Mouse (Mus musculus) heart, embryonic 16.5 days (tissue): Measurements from ENCODE around the gene Nsd2. TPM values are rescaled to one million over a fixed set of nuclear protein-coding genes. Genes with fewer than 3 reads are reported as not detected.
"Not testable (repeated sequence)": the region's sequence is repeated elsewhere in the genome, so short reads cannot be mapped to it uniquely, and the experiment has no call there.

Experiments used
- ATAC-seq: fragments of 200-750 bp; cut with Nextera tagmentation; replicated peaks from 2 replicates; pipeline ENCODE4 v1.8.0; 2017; ENCODE audit warnings: moderate number of reproducible peaks; ENCODE audit not compliant: insufficient read depth, low FRiP score; ENCODE audit errors: extremely low read depth
- H3K27ac ChIP-seq: fragments of 300-500 bp; sonication (generic); 2 replicates; pipeline ENCODE4 v1.5.1; 2014; ENCODE audit warnings: mild to moderate bottlenecking, low read length, control low read depth, moderate library complexity
- H3K27me3 ChIP-seq: fragments of 300-500 bp; sonication (generic); 2 replicates; pipeline ENCODE4 v1.6.1; 2014; ENCODE audit warnings: low read length, mixed read lengths; ENCODE audit not compliant: control insufficient read depth, insufficient read depth
- H3K36me3 ChIP-seq: fragments of 300-500 bp; sonication (generic); 2 replicates; pipeline ENCODE4 v1.6.1; 2014; ENCODE audit not compliant: control insufficient read depth, insufficient read depth
- H3K4me1 ChIP-seq: fragments of 300-500 bp; sonication (generic); 2 replicates; pipeline ENCODE4 v1.6.1; 2014; ENCODE audit warnings: low read length, mixed read lengths; ENCODE audit not compliant: control insufficient read depth, insufficient read depth
- H3K4me2 ChIP-seq: fragments of 300-500 bp; sonication (generic); 2 replicates; pipeline ENCODE4 v1.6.1; 2014; ENCODE audit warnings: low read depth, mild to moderate bottlenecking, control low read depth, low read length
- H3K4me3 ChIP-seq: fragments of 300-500 bp; sonication (generic); 2 replicates; pipeline ENCODE4 v1.5.1; 2014; ENCODE audit warnings: mild to moderate bottlenecking, control low read depth, low read length
- H3K9ac ChIP-seq: fragments of 300-500 bp; sonication (generic); 2 replicates; pipeline ENCODE4 v1.6.1; 2014; ENCODE audit warnings: low read length, control low read depth
- H3K9me3 ChIP-seq: fragments of 300-500 bp; sonication (generic); replicated peaks from 2 replicates; pipeline ENCODE4 v1.6.1; 2016; ENCODE audit warnings: low read length; ENCODE audit not compliant: control insufficient read depth
- WGBS: fragments of 180-500 bp; shearing (Covaris S2); extraction: QIAGEN DNeasy Blood & Tissue Kit; methylation state at CpG from one replicate; pipeline ENCODE4 v1.1.7; 2014; 5-methylcytosine and 5-hydroxymethylcytosine counted together
- polyA plus RNA-seq: library from polyadenylated mRNA; unstranded; fragments of >200 nt; fragmentation: Nextera tagmentation; extraction: Ambion mirVana; gene quantifications from 2 replicates; pipeline ENCODE4 v1.2.1, GENCODE M21; 2015

The Nsd2 gene
- polyA plus RNA-seq, 1 experiment from 2014 or later = 24.3 TPM

GRCm38 (mm10) chr5:33915031-33915430, 94.5 kb downstream of the Nsd2 start:
- H3K4me3 ChIP-seq, H3K4me1 ChIP-seq, H3K4me2 ChIP-seq, H3K9ac ChIP-seq, H3K27ac ChIP-seq, H3K9me3 ChIP-seq, H3K27me3 ChIP-seq, ATAC-seq: not testable (repeated sequence)
- peaks cover 37% of the 10 kb centered on the region for H3K36me3 ChIP-seq

- H3K4me2 ChIP-seq, H3K4me1 ChIP-seq, H3K27ac ChIP-seq, H3K9ac ChIP-seq, H3K9me3 ChIP-seq, ATAC-seq, H3K4me3 ChIP-seq, H3K27me3 ChIP-seq: not testable (repeated sequence)
- peaks cover 47% of the 10 kb centered on the region for H3K36me3 ChIP-seq
- WGBS = 94% methylated on average over 2 of the region's 2 CpGs
Observed at GRCm38 (mm10) chr5:33916616-33917015, 96.1 kb downstream of the Nsd2 start.

GRCm38 (mm10) chr5:33919466-33919865, 98.9 kb downstream of the Nsd2 start:
- no peak for ATAC-seq
- peaks cover 3% of the 10 kb centered on the region; the same call in 1 of the 2 replicates for H3K9me3 ChIP-seq
- 85% methylated on average over 1 of the region's 1 CpGs for WGBS
- no peak overlapping the region for H3K9ac ChIP-seq
- H3K4me2 ChIP-seq = no peak overlapping the region
- H3K36me3 ChIP-seq = peaks cover 38% of the 10 kb centered on the region
- no peak overlapping the region for H3K27ac ChIP-seq
- peaks cover 3% of the 10 kb centered on the region; the same call in 1 of the 2 replicates for H3K4me1 ChIP-seq
- H3K27me3 ChIP-seq = no peaks in the 10 kb centered on the region
- no peak overlapping the region for H3K4me3 ChIP-seq

DNA sequence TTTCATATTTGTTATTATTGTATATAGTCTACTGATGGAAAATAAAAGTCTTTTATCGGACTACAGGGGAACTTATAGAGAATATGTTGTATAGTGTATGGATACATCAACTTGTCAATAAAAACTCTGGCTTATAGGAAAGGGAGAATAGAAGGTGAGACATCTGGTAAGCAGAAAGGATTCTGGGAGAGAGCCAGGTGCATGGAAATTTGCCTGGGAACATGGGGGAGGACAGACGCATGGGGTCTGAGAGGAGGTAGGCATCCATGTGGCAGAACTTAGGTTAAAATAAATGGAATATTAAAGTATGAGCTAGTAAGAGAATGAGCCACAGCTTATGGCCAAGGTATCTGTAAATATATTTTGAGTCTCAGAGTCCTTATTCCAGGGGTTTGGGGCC, 99.5 kb downstream of the Nsd2 start:
- peaks cover 3% of the 10 kb centered on the region; the same call in 1 of the 2 replicates for H3K4me1 ChIP-seq
- 96% methylated on average over 2 of the region's 2 CpGs for WGBS
- H3K4me3 ChIP-seq = no peak overlapping the region
- no peak overlapping the region for H3K9ac ChIP-seq
- H3K27me3 ChIP-seq = no peaks in the 10 kb centered on the region
- peaks cover 38% of the 10 kb centered on the region for H3K36me3 ChIP-seq
- no peak for ATAC-seq
- peaks cover 3% of the 10 kb centered on the region; the same call in 1 of the 2 replicates for H3K9me3 ChIP-seq
- H3K27ac ChIP-seq = no peak overlapping the region
- no peak overlapping the region for H3K4me2 ChIP-seq

GRCm38 (mm10) chr5:33920924-33921323, 100.4 kb downstream of the Nsd2 start:
- ATAC-seq = 0 out of 2 replicates have a peak, but pooled peaks have one; percentile 14
- no peak overlapping the region for H3K4me3 ChIP-seq
- no peaks in the 10 kb centered on the region for H3K27me3 ChIP-seq
- peaks cover 3% of the 10 kb centered on the region; the same call in 1 of the 2 replicates for H3K4me1 ChIP-seq
- 36% methylated on average over 4 of the region's 4 CpGs for WGBS
- no peak overlapping the region for H3K4me2 ChIP-seq
- H3K9me3 ChIP-seq = peaks cover under 1% of the 10 kb centered on the region; the same call in 1 of the 2 replicates
- 0 out of 2 replicates have a peak overlapping the region, but pooled peaks have one; percentile 25 for H3K27ac ChIP-seq
- no peak overlapping the region for H3K9ac ChIP-seq
- H3K36me3 ChIP-seq = peaks cover 33% of the 10 kb centered on the region

GRCm38 (mm10) chr5:33921486-33922235, 101.1 kb downstream of the Nsd2 start:
- Histone ChIP-seq H3K4me2 (no peak overlapping the region), H3K4me3 (no peak overlapping the region), H3K9me3 (0 out of 2 replicates have a peak, but pooled peaks cover 3% of the 10 kb centered on the region), H3K27ac (no peak overlapping the region), H3K36me3 (peaks cover 31% of the 10 kb centered on the region), H3K9ac (no peak overlapping the region), H3K27me3 (no peaks in the 10 kb centered on the region), H3K4me1 (peaks cover 3% of the 10 kb centered on the region; the same call in 1 of the 2 replicates)
- 80% methylated on average over 7 of the region's 7 CpGs for WGBS
- ATAC-seq = no peak

DNA sequence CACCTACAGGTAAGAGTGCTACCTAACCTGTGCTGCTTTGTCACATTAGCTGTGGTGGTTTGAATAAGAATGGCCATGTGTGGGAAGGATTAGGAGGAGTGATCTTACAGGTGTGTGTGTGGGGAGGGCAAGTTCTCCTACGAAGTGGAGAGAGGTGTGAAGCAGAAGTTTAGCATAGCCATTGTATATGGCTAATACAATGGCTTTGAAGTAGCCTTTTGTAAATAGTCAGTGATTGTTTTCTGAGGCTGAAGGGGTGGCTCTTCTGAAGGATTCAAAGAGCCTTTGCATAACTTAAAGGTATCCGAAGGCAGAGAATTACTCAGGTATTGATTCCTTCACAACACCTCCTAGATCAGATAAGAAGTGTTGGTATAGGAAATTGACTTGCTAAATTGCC, 102.0 kb downstream of the Nsd2 start:
- Histone ChIP-seq H3K4me3 (no peak overlapping the region), H3K36me3 (peaks cover 31% of the 10 kb centered on the region), H3K9ac (no peak overlapping the region), H3K27ac (no peak overlapping the region), H3K27me3 (no peaks in the 10 kb centered on the region), H3K4me1 (peaks cover 3% of the 10 kb centered on the region; the same call in 1 of the 2 replicates), H3K9me3 (0 out of 2 replicates have a peak, but pooled peaks cover 3% of the 10 kb centered on the region), H3K4me2 (no peak overlapping the region)
- no peak for ATAC-seq
- 62% methylated on average over 2 of the region's 2 CpGs for WGBS

DNA sequence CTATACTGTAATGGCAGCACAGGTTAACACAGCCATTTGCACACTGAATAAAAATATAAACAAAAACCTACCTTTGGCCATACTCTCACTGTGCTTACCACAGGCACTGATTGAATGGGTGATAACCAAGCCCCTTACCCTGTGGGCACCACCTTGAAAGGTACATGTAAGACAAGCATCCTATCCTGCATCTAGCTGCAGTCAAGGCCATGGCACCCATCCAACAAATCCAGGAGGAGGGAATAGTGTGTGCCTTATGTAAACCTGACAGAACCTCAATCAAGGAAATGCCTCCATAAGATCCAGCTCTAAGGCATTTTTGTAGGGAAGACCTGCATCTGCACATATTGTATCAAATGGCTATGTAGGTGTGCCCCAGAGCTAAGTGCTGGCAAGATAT, 105.6 kb downstream of the Nsd2 start:
- H3K4me1 ChIP-seq = peaks cover 1% of the 10 kb centered on the region; the same call in 1 of the 2 replicates
- H3K27ac ChIP-seq = no peak overlapping the region
- ATAC-seq = no peak
- H3K27me3 ChIP-seq = no peaks in the 10 kb centered on the region
- no peak overlapping the region for H3K9ac ChIP-seq
- H3K4me3 ChIP-seq = no peak overlapping the region
- H3K4me2 ChIP-seq = no peak overlapping the region
- peaks cover 9% of the 10 kb centered on the region for H3K9me3 ChIP-seq
- peaks cover 33% of the 10 kb centered on the region for H3K36me3 ChIP-seq

DNA sequence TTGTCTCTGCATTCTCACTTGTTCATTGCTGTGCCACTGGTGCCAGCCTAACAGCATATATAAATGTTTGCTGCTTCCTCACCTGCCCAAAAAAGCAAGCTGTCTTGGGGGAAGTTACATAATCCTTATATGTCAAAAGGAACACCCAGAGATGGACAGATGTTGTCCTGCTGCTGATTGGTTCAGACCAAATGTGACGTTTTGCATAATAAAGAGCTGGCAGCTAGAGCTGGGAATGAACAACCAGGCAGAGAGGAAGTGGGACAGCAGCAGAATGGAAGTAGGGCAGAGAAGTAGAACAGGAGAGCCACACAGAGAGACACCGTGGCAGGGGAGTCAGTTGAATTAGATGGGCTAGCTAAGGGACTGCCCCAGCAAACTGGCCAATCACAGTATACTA, 111.9 kb downstream of the Nsd2 start:
- Histone ChIP-seq H3K4me2 (no peak overlapping the region), H3K27ac (no peak overlapping the region), H3K9ac (no peak overlapping the region), H3K4me1 (peaks cover 19% of the 10 kb centered on the region), H3K4me3 (no peak overlapping the region), H3K36me3 (peaks cover 33% of the 10 kb centered on the region), H3K9me3 (peaks cover 7% of the 10 kb centered on the region), H3K27me3 (no peaks in the 10 kb centered on the region)
- ATAC-seq = no peak
- WGBS = 83% methylated on average over 2 of the region's 2 CpGs
